Mouse (Mus musculus) stomach, postnatal 0 days (tissue): ENCODE measurements around the gene Haspin.

Experiments used
- CTCF ChIP-seq: IDR thresholded peaks from 2 replicates; pipeline ENCODE4 v1.5.1; 2016; ENCODE audit warnings: antibody characterized with exemption, low read depth, mild to moderate bottlenecking, moderate library complexity
- EP300 ChIP-seq: optimal IDR thresholded peaks from 2 replicates; pipeline ENCODE3; 2016; ENCODE audit warnings: antibody characterized with exemption

GRCm38 (mm10) chr11:73161616-73162015 lies 23.5 kb upstream of the Haspin start:
- TF ChIP-seq CTCF (no peak), EP300 (no peak)
